Mouse (Mus musculus) CH12.LX (cell line): ENCODE results near the gene Hacl1. TPM values are rescaled to one million over a fixed set of nuclear protein-coding genes. Genes with fewer than 3 reads are reported as not detected.

Experiments used
- DNase-seq: peaks from one replicate; pipeline ENCODE4 v3.0.0-alpha.2; 2013; ENCODE audit errors: extremely low read depth
- H3K27ac ChIP-seq: 2 replicates; pipeline ENCODE4 v1.5.1; 2012; ENCODE audit warnings: low read depth, mild to moderate bottlenecking, control low read depth, moderate library complexity; ENCODE audit not compliant: insufficient read depth
- H3K27me3 ChIP-seq: replicated peaks from 2 replicates; pipeline ENCODE3; 2012; ENCODE audit warnings: inconsistent platforms
- H3K36me3 ChIP-seq, 2 experiments: replicated peaks in 1 of 2; 2 replicates each; pipeline versions ENCODE3 to v1.6.1; 2012; ENCODE audit warnings: inconsistent platforms in 1 of 2, low read length in 1 of 2, mild to moderate bottlenecking in 1 of 2, mixed read lengths in 1 of 2, moderate library complexity in 1 of 2; ENCODE audit not compliant: control insufficient read depth in 1 of 2, insufficient read depth in 1 of 2
- H3K4me1 ChIP-seq, 2 experiments: 2 replicates each; pipeline ENCODE4 v1.6.1; 2012; ENCODE audit warnings: inconsistent platforms in 1 of 2, moderate library complexity in 1 of 2; ENCODE audit not compliant: insufficient read depth in 2 of 2, control insufficient read depth in 1 of 2
- H3K4me2 ChIP-seq: 2 replicates; pipeline ENCODE4 v1.6.1; 2012; ENCODE audit warnings: low read depth, mild to moderate bottlenecking, control low read depth; ENCODE audit not compliant: poor library complexity, insufficient read depth, severe bottlenecking
- H3K4me3 ChIP-seq, 3 experiments: fragments of 150-350 bp in 1 of 3; sonication (generic) in 1 of 3; replicated peaks in 1 of 3; 2 replicates each; pipeline versions ENCODE3 to v1.5.1; 2011 to 2012; ENCODE audit warnings: low read depth in 2 of 3, low read length in 2 of 3, mild to moderate bottlenecking in 2 of 3, moderate library complexity in 2 of 3, control low read depth in 1 of 3, improper control_type of control experiment in 1 of 3, inconsistent platforms in 1 of 3, mixed read lengths in 1 of 3; ENCODE audit not compliant: poor library complexity in 1 of 3
- H3K79me2 ChIP-seq: replicated peaks from 2 replicates; pipeline ENCODE4 v1.6.1; 2012; ENCODE audit warnings: mild to moderate bottlenecking, moderate library complexity; ENCODE audit not compliant: control insufficient read depth, poor library complexity, insufficient read depth, severe bottlenecking; ENCODE audit errors: extremely low read depth
- H3K9ac ChIP-seq: 2 replicates; pipeline ENCODE4 v1.6.1; 2012; ENCODE audit warnings: low read depth, mild to moderate bottlenecking, control low read depth, moderate library complexity; ENCODE audit not compliant: insufficient read depth
- H3K9me3 ChIP-seq: replicated peaks from 2 replicates; pipeline ENCODE3; 2012; ENCODE audit warnings: low read length, inconsistent platforms, mixed read lengths
- BHLHE40 ChIP-seq: IDR thresholded peaks from 2 replicates; pipeline ENCODE4 v1.6.1; 2011; ENCODE audit warnings: mild to moderate bottlenecking, low read depth, low read length, improper control_type of control experiment
- CHD1 ChIP-seq: IDR thresholded peaks from 2 replicates; pipeline ENCODE4 v1.6.1; 2012; ENCODE audit warnings: low read depth, low read length, improper control_type of control experiment, inconsistent platforms
- CHD2 ChIP-seq: IDR thresholded peaks from 2 replicates; pipeline ENCODE4 v1.6.1; 2011; ENCODE audit warnings: low read length, improper control_type of control experiment
- CTCF ChIP-seq, 2 experiments: IDR thresholded peaks in 1 of 2; conservative IDR thresholded peaks in 1 of 2; 2 replicates each; pipeline ENCODE4 v1.5.1; 2011 to 2012; ENCODE audit warnings: low read depth in 2 of 2, low read length in 2 of 2, improper control_type of control experiment in 1 of 2, inconsistent platforms in 1 of 2, mild to moderate bottlenecking in 1 of 2, moderate library complexity in 1 of 2
- E2F4 ChIP-seq: IDR thresholded peaks from 2 replicates; pipeline ENCODE4 v1.6.1; 2011; ENCODE audit warnings: low read depth, low read length, improper control_type of control experiment; ENCODE audit not compliant: insufficient replicate concordance
- ELF1 ChIP-seq: IDR thresholded peaks from 2 replicates; pipeline ENCODE4 v1.6.1; 2014; ENCODE audit warnings: low read depth, mild to moderate bottlenecking, inconsistent platforms, low read length, improper control_type of control experiment
- EP300 ChIP-seq: IDR thresholded peaks from 2 replicates; pipeline ENCODE4 v1.6.1; 2011; ENCODE audit warnings: low read length, improper control_type of control experiment
- ETS1 ChIP-seq: conservative IDR thresholded peaks from 2 replicates; pipeline ENCODE4 v1.6.1; 2012; ENCODE audit warnings: low read depth, mild to moderate bottlenecking, inconsistent platforms, low read length, improper control_type of control experiment, moderate library complexity
- GABPA ChIP-seq: IDR thresholded peaks from 2 replicates; pipeline ENCODE4 v1.6.1; 2012; ENCODE audit warnings: low read depth, low read length, improper control_type of control experiment, inconsistent platforms; ENCODE audit not compliant: insufficient replicate concordance
- HCFC1 ChIP-seq: IDR thresholded peaks from 2 replicates; pipeline ENCODE4 v1.6.1; 2012; ENCODE audit warnings: low read depth, mild to moderate bottlenecking, inconsistent platforms, low read length, improper control_type of control experiment
- IRF4 ChIP-seq: IDR thresholded peaks from 2 replicates; pipeline ENCODE4 v1.6.1; 2014; ENCODE audit warnings: low read depth, mild to moderate bottlenecking, inconsistent platforms, low read length, improper control_type of control experiment
- JUN ChIP-seq: IDR thresholded peaks from 2 replicates; pipeline ENCODE4 v1.6.1; 2011; ENCODE audit warnings: low read depth, mild to moderate bottlenecking, low read length, improper control_type of control experiment, moderate library complexity; ENCODE audit not compliant: insufficient read depth
- JUND ChIP-seq: conservative IDR thresholded peaks from 2 replicates; pipeline ENCODE4 v1.6.1; 2011; ENCODE audit warnings: low read depth, low read length, improper control_type of control experiment
- KAT2A ChIP-seq: IDR thresholded peaks from 2 replicates; pipeline ENCODE4 v1.6.1; 2012; ENCODE audit warnings: low read length, improper control_type of control experiment, inconsistent platforms; ENCODE audit not compliant: insufficient replicate concordance
- MAFK ChIP-seq: IDR thresholded peaks from 2 replicates; pipeline ENCODE4 v1.6.1; 2011; ENCODE audit warnings: low read length, improper control_type of control experiment; ENCODE audit not compliant: insufficient replicate concordance
- MAX ChIP-seq: IDR thresholded peaks from 2 replicates; pipeline ENCODE4 v1.6.1; 2011; ENCODE audit warnings: low read length, improper control_type of control experiment
- MAZ ChIP-seq: IDR thresholded peaks from 2 replicates; pipeline ENCODE4 v1.6.1; 2012; ENCODE audit warnings: low read depth, mild to moderate bottlenecking, inconsistent platforms, low read length, improper control_type of control experiment, moderate library complexity
- MEF2A ChIP-seq: IDR thresholded peaks from 2 replicates; pipeline ENCODE4 v1.6.1; 2014; ENCODE audit warnings: low read depth, mild to moderate bottlenecking, inconsistent platforms, low read length, improper control_type of control experiment, borderline replicate concordance
- MXI1 ChIP-seq: IDR thresholded peaks from 2 replicates; pipeline ENCODE4 v1.6.1; 2011; ENCODE audit warnings: mild to moderate bottlenecking, low read depth, low read length, improper control_type of control experiment
- MYC ChIP-seq: IDR thresholded peaks from 2 replicates; pipeline ENCODE4 v1.6.1; 2011; ENCODE audit warnings: low read depth, mild to moderate bottlenecking, improper control_type of control experiment, low read length
- NELFE ChIP-seq: IDR thresholded peaks from 2 replicates; pipeline ENCODE4 v1.6.1; 2011; ENCODE audit warnings: low read depth, low read length, improper control_type of control experiment
- NRF1 ChIP-seq: IDR thresholded peaks from 2 replicates; pipeline ENCODE4 v1.6.1; 2014; ENCODE audit warnings: low read depth, mild to moderate bottlenecking, inconsistent platforms, low read length, improper control_type of control experiment, moderate library complexity
- PAX5 ChIP-seq: IDR thresholded peaks from 2 replicates; pipeline ENCODE4 v1.6.1; 2012; ENCODE audit warnings: low read length, inconsistent platforms, mixed read lengths
- POLR2A ChIP-seq: IDR thresholded peaks from 2 replicates; pipeline ENCODE4 v1.6.1; 2011; ENCODE audit warnings: low read depth, mild to moderate bottlenecking, improper control_type of control experiment, low read length
- POLR2AphosphoS2 ChIP-seq: IDR thresholded peaks from 2 replicates; pipeline ENCODE4 v1.6.1; 2011; ENCODE audit warnings: low read depth, low read length, improper control_type of control experiment
- RAD21 ChIP-seq: IDR thresholded peaks from 2 replicates; pipeline ENCODE4 v1.6.1; 2011; ENCODE audit warnings: low read depth, mild to moderate bottlenecking, low read length, improper control_type of control experiment, moderate library complexity
- RCOR1 ChIP-seq: conservative IDR thresholded peaks from 2 replicates; pipeline ENCODE4 v1.6.1; 2012; ENCODE audit warnings: low read depth, mild to moderate bottlenecking, inconsistent platforms, low read length, improper control_type of control experiment
- SIN3A ChIP-seq: IDR thresholded peaks from 2 replicates; pipeline ENCODE4 v1.6.1; 2012; ENCODE audit warnings: low read length, improper control_type of control experiment, inconsistent platforms
- SMC3 ChIP-seq: IDR thresholded peaks from 2 replicates; pipeline ENCODE4 v1.6.1; 2011; ENCODE audit warnings: low read depth, low read length, improper control_type of control experiment
- TBP ChIP-seq: conservative IDR thresholded peaks from 2 replicates; pipeline ENCODE4 v1.6.1; 2011; ENCODE audit warnings: low read depth, low read length, improper control_type of control experiment
- TCF12 ChIP-seq: IDR thresholded peaks from 2 replicates; pipeline ENCODE4 v1.6.1; 2014; ENCODE audit warnings: low read depth, mild to moderate bottlenecking, inconsistent platforms, low read length, improper control_type of control experiment
- UBTF ChIP-seq: IDR thresholded peaks from 2 replicates; pipeline ENCODE4 v1.6.1; 2012; ENCODE audit warnings: low read depth, mild to moderate bottlenecking, inconsistent platforms, low read length, improper control_type of control experiment, moderate library complexity
- USF1 ChIP-seq: IDR thresholded peaks from 2 replicates; pipeline ENCODE4 v1.6.1; 2014; ENCODE audit warnings: low read depth, mild to moderate bottlenecking, inconsistent platforms, low read length, improper control_type of control experiment
- USF2 ChIP-seq: conservative IDR thresholded peaks from 2 replicates; pipeline ENCODE4 v1.6.1; 2011; ENCODE audit warnings: low read depth, low read length, improper control_type of control experiment
- ZC3H11A ChIP-seq: IDR thresholded peaks from 2 replicates; pipeline ENCODE4 v1.6.1; 2012; ENCODE audit warnings: low read depth, mild to moderate bottlenecking, inconsistent platforms, low read length, improper control_type of control experiment
- ZKSCAN1 ChIP-seq: IDR thresholded peaks from 2 replicates; pipeline ENCODE4 v1.6.1; 2012; ENCODE audit warnings: low read depth, inconsistent platforms, low read length, improper control_type of control experiment, borderline replicate concordance
- ZMIZ1 ChIP-seq: IDR thresholded peaks from 2 replicates; pipeline ENCODE4 v1.6.1; 2012; ENCODE audit warnings: low read depth, mild to moderate bottlenecking, inconsistent platforms, low read length, improper control_type of control experiment
- ZNF384 ChIP-seq: IDR thresholded peaks from 2 replicates; pipeline ENCODE4 v1.6.1; 2012; ENCODE audit warnings: low read depth, low read length, improper control_type of control experiment, inconsistent platforms
- dilution Hi-C: fragments of 300-500 bp; cut with MboI; formaldehyde crosslinking; loops from 2 replicates; pipeline ENCODE4 v1.14.3; 2020; ENCODE audit warnings: low sequenced_read_pairs; ENCODE audit not compliant: extremely low pct_unique_long_range_greater_than_20kb, extremely low pct_ligation_motif_present
- in situ Hi-C: fragments of 300-500 bp; cut with MboI; formaldehyde crosslinking; loops from 3 replicates; pipeline ENCODE4 v1.14.3; 2019; ENCODE audit warnings: low sequenced_read_pairs, low pct_ligation_motif_present, low pct_unique_long_range_greater_than_20kb, mixed read lengths
- polyA plus RNA-seq: library from polyadenylated mRNA; unstranded; fragments of >175 nt; gene quantifications from 2 replicates; pipeline ENCODE4 v1.2.1, GENCODE M21; 2012; ENCODE audit warnings: low read depth; ENCODE audit not compliant: insufficient read length
- total RNA-seq, 2 experiments: library from RNA; depleted of rRNA; stranded (reverse); fragments of 300-350 nt in 1 of 2; fragments of >200 nt in 1 of 2; gene quantifications; 2 replicates each; pipeline ENCODE4 v1.2.3; 2012 to 2014

Gene Hacl1
- total RNA-seq (2012; rRNA removed) = 14.3 and 20.2 TPM in 2 replicates
- total RNA-seq (2014; rRNA removed) = 22.6 and 23.7 TPM in 2 replicates
- 13.6 and 13.7 TPM in 2 replicates for polyA plus RNA-seq

DNA sequence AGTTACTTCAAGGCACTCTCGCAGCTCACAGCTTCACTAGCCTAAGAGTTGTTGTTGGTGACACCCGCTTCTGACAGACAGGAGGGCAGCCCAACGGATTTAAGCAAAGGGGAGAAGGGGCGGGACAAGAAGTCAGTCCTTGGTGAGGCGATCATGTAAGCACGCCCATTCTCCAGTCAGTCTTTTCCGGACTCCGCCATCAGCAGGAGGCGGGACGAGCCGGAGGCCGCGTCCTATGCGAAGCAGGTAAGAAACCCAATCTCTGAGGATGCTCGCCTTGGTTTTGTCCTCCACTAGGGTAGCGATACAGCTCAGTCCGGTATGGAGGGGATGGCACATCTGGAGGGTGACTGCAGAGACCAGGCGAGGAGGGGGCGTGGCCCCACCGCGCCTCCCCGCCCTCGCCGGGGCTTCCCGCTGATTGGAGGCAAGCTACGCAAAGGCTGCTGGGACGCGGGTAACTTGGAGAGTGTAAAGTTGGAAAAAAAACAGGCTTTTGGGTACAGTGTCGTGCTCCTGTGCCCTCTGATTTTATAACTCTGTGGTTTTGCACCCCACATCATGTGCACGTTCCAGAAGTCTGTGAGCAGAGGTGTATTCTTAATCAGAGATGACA, at the start of gene Hacl1, which contains the start of gene Btd:
Gene Hacl1, minus strand, starts transcription at position 397 of the 616 bp plus-strand sequence.
Gene Btd, plus strand, starts transcription at position 139 of the 616 bp plus-strand sequence.
- Histone ChIP-seq H3K4me1 (peaks cover 3 to 33% of the 10 kb centered on the region in 2 experiments), H3K4me3 (peak within 1 kb of the TSS; percentile 64 to 82 (median 70)), H3K27ac (peak within 1 kb of the TSS; percentile 89), H3K79me2 (no peaks in the 10 kb centered on the region; the same call in 1 of the 2 replicates), H3K36me3 (peaks cover 0 to 7% of the 10 kb centered on the region in 2 experiments), H3K9ac (peak within 1 kb of the TSS; percentile 76), H3K27me3 (no peaks in the 10 kb centered on the region), H3K9me3 (no peaks in the 10 kb centered on the region), H3K4me2 (peak within 1 kb of the TSS; percentile 97)
- no peak for TF ChIP-seq PAX5
- TF ChIP-seq GABPA = no peak
- no peak for TF ChIP-seq MAX
- TF ChIP-seq NELFE = peak; percentile 81
- TF ChIP-seq ETS1 = no peak
- no peak for TF ChIP-seq BHLHE40
- no peak for TF ChIP-seq ZKSCAN1
- TF ChIP-seq TBP = 0 out of 2 replicates have a peak, but pooled peaks have one; percentile 14
- TF ChIP-seq TCF12 = peak; percentile 60; the same call in 1 of the 2 replicates
- no peak for TF ChIP-seq UBTF
- no peak for TF ChIP-seq MAFK
- peak; percentile 88 for TF ChIP-seq ZNF384
- TF ChIP-seq JUN = no peak
- no peak for TF ChIP-seq USF1
- no peak for TF ChIP-seq SMC3
- TF ChIP-seq ELF1 = peak; percentile 73
- TF ChIP-seq IRF4 = no peak
- TF ChIP-seq USF2 = no peak
- TF ChIP-seq MYC = peak; percentile 46; the same call in 1 of the 2 replicates
- peak; percentile 70 for TF ChIP-seq HCFC1
- no peak for TF ChIP-seq RAD21
- 0 out of 2 replicates have a peak, but pooled peaks have one; percentile 29 for TF ChIP-seq KAT2A
- TF ChIP-seq MEF2A = peak; percentile 19; the same call in 1 of the 2 replicates
- peak; percentile 81 for TF ChIP-seq POLR2A
- TF ChIP-seq POLR2AphosphoS2 = no peak
- TF ChIP-seq MXI1 = peak; percentile 70
- peak; percentile 89 for TF ChIP-seq SIN3A
- TF ChIP-seq CHD2 = peak; percentile 65
- TF ChIP-seq EP300 = no peak
- peak; percentile 72; the same call in 1 of the 2 replicates for TF ChIP-seq E2F4
- TF ChIP-seq CTCF (conservative IDR thresholded peaks at IDR 0.05 in 1 of 2, IDR thresholded peaks at IDR 0.05 in 1 of 2; ENCODE audit: low read depth in 2 of 2, low read length in 2 of 2) = no peak
- TF ChIP-seq RCOR1 = no peak
- TF ChIP-seq ZMIZ1 = peak; percentile 69; the same call in 1 of the 2 replicates
- TF ChIP-seq MAZ = 0 out of 2 replicates have a peak, but pooled peaks have one; percentile 63
- TF ChIP-seq CHD1 = no peak
- TF ChIP-seq NRF1 = peak; percentile 29; the same call in 1 of the 2 replicates
- TF ChIP-seq JUND = no peak
- no peak for TF ChIP-seq ZC3H11A
- DNase-seq = peak; percentile 97
- in situ Hi-C loops (no loop called here), dilution Hi-C loops (no loop called here)
